Mouse (Mus musculus) spleen, postnatal 4 days (tissue): ENCODE data around the gene Mrpl42.
A peak's percentile ranks its signal among the peaks of the same experiment; 100 is the strongest.

Experiments
- DNase-seq, 2 experiments: peaks; one replicate each; pipeline ENCODE4 v3.0.0; 2022; ENCODE audit warnings: low spot score in 2 of 2

Gene Mrpl42

GRCm38 (mm10) chr10:95515293-95515931, 13.7 kb upstream of the Mrpl42 start:
- peak; percentile 56 to 84 for DNase-seq

- DNase-seq = peak; percentile 93 to 95
Observed at GRCm38 (mm10) chr10:95514656-95515292, 13.0 kb upstream of the Mrpl42 start, which contains the start of gene Ube2n. Gene Ube2n, plus strand, starts transcription at chr10:95515145.

- DNase-seq = no peak
Observed at GRCm38 (mm10) chr10:95513768-95514556, 12.2 kb upstream of the Mrpl42 start.

DNA sequence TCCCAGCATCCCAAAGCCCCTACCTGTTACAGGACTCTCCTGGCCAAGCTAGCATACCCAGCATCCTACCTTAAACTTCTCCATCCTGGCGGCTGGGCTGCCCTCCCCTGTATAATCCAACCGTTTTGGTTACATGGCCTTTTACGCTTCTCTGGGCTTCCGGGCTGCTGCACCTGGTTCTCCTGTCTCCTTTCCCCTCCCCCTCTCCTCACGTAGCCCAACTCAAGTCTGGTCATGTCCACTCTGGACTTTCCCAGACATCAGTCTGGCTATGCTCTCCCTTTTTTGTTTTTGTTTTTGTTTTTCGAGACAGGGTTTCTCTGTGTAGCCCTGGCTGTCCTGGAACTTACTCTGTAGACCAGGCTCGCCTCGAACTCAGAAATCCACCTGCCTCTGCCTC, 10.9 kb upstream of the Mrpl42 start:
- no peak for DNase-seq

GRCm38 (mm10) chr10:95509263-95509662, 7.5 kb upstream of the Mrpl42 start:
- DNase-seq = no peak

- DNase-seq = no peak
Observed at GRCm38 (mm10) chr10:95508793-95509192, 7.1 kb upstream of the Mrpl42 start.

DNA sequence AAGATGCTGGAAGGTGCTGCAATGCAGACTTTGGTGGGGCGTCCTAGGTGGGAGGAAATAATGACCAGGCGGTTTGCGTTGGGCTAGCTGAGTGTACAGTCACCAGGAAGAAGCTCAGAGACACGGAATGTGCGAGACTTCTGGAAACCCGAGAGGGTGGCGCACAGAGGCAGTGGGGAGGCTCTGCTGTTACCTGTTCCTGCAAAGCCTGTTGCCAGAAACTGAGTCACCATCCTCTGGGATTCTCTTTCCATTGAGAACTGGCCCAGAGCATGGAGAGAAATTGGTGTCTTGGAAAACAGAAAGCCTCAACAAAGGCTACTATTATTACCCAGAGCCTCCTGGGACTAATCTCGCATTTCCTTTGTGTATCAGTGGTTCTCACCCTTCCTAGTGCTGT, 6.4 kb upstream of the Mrpl42 start:
- no peak for DNase-seq

DNA sequence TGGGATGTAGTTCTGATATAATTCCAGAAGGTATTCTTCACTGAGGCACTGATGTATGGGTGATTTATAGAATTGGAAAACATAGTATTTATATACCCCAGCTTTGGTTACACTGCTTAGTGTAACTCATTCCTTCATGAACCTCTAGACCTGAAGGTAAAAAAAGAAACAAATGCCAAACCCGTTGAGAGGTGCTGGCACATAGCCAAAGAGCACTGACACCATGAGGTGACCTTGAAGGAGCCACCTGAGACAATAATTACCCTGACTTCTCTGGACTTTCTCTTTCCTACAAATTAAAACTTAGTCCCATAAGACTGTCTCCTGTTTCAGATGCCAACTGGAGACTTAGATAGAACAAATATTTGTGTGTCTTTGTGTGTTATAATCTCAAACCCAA, 2.6 kb upstream of the Mrpl42 start:
- no peak for DNase-seq

DNA sequence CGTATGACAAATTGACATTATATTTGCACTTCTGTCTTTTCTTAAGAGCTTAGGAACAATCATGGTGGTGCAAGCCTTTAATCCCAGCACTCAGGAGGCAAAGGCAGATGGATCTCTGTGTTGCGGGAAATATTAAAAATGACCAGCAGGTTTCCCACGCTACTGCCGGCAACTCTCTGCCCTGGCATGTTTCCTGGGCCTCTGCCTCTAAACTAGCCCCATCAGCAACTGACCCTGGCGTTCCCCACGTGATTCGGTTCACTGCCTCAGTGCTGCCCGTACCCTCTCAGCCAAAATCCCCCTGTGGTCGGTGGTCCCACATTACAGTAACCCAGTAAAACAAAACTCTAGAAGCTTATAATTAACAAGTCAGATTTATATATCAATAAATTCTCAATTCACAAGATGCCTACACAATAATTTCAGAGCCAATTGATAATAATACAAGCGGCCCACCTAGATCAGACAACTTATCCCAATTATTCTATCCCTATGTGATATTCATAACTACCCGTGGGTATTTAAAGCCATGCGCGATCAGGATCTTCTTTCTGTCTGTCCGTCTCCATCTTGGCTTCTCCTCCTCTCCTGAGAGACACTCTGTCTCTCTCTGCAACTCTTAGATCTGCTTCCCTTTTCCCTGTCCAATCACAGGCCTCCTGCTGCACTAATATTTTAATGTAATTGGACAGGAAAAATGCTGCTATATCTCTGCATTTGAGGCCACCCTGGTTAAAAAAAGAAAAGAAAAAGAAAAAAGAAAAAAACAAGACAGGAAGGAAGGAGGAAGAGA, 1.9 kb upstream of the Mrpl42 start:
- no peak for DNase-seq

- no peak for DNase-seq
Observed at GRCm38 (mm10) chr10:95501033-95501432, 707 bp downstream of the Mrpl42 start.

- DNase-seq = no peak
Observed at GRCm38 (mm10) chr10:95494268-95494667, 7.5 kb downstream of the Mrpl42 start.

GRCm38 (mm10) chr10:95489653-95490052, 12.1 kb downstream of the Mrpl42 start:
- no peak for DNase-seq

DNA sequence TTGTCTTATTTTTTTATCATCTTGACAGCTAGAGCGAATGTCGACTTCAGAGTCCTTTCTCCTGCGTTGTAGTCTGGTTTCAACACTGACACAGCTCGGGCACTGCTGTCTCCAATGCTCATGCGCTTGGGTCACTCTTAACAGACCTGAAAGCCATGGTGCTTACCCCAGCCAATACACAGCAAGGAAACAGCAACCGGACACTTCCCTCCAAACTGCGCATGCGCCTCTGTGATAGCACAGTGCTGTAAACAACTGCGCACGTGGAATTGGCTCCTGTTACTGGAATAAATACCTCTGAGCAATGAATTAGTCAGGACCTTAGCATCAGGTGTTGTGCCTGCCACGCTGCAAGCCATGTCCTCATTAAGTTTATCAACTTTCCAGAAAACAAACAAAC, 24.2 kb downstream of the Mrpl42 start:
- DNase-seq = no peak

- DNase-seq = peak; percentile 73 to 92
Observed at GRCm38 (mm10) chr10:95475923-95476322, 25.8 kb downstream of the Mrpl42 start.

- DNase-seq = no peak
Observed at GRCm38 (mm10) chr10:95471889-95472547, 29.7 kb downstream of the Mrpl42 start.

DNA sequence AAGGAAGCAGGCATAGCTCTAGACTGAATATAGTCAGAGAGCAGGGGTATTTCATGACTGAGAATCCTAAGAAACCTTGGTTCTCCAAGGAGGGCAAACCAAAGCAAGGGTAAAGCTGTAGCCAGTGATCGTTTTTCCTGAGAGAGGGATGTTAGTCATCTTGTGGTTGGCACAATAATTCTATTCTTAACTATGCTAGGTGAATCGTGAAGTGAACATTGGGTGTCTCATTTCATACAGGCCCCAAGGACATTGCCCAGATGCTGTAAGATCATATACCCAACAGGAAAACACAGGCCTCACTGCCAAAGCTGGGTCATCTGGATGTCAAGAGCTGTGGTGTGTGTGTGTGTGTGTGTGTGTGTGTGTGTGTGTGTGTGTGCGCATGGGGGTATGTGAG, 30.6 kb downstream of the Mrpl42 start:
- no peak for DNase-seq

- no peak for DNase-seq
Observed at GRCm38 (mm10) chr10:95468894-95469293, 32.8 kb downstream of the Mrpl42 start.

- no peak for DNase-seq
Observed at GRCm38 (mm10) chr10:95465485-95465896, 36.2 kb downstream of the Mrpl42 start.

GRCm38 (mm10) chr10:95464527-95464926, 37.2 kb downstream of the Mrpl42 start:
- DNase-seq = no peak

DNA sequence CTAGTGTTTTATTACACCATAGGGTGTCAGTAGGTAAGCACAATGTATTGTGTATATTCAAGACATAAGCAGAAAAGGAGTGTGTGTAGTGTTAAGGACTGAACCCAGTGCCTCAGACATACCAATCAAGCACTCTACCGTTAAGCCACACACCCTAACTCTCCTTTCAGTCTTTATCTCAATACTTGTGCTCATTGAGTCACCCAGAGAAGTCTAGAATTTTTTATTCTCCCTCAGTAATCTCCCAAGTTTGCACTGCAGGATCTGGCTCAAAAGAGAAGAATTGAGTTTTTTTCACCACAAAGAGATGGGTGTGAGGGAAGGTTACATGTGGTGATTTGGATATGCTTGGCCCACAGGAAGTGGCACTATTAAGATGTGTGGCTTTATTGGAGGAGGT, 39.5 kb downstream of the Mrpl42 start:
- no peak for DNase-seq

DNA sequence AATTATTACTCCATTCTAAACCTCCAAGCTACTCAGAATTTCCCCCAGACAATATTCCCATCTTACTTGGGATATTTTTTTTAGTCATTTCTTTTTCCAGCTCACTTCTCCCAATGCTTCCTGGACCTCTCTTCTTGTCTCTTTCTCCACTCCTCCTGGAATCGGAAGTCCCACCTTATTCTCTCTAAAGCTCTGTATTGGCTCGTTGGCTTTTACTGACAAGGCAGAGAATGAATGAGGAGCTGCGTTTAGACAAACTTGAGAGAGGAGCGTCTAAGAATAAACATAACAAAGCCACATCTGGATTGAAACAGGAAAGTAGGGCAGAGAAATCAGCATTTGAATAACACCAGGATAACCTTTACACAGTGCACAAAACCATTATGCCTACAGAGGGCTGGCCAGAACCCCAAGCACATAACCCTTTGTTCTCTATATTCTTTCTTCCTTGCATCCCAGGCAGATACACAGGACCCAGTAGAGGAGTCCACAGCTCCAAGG, 40.6 kb downstream of the Mrpl42 start:
- DNase-seq = no peak
